Mouse (Mus musculus): ENCODE measurements around the gene Wipf2. TPM values are rescaled to one million over a fixed set of nuclear protein-coding genes. Genes with fewer than 3 reads are reported as not detected.

The Wipf2 gene
- polyA plus RNA-seq, 1 experiment from 2014 or later = 3.8 TPM

GRCm38 (mm10) chr11:98942923-98943641, 79.6 kb downstream of the Wipf2 start:
- Histone ChIP-seq H3K27ac (ENCODE audit: low read depth, low read length) (peak overlapping the region; percentile 100), H3K4me3 (ENCODE audit: low read depth, low read length) (peak overlapping the region; percentile 63; the same call in 1 of the 2 replicates)
- ATAC-seq (replicated peaks; ENCODE audit: insufficient number of reproducible peaks, low FRiP score, low TSS enrichment) = peak; percentile 40

GRCm38 (mm10) chr11:98943741-98944461, 80.5 kb downstream of the Wipf2 start:
- Histone ChIP-seq H3K4me2 (peak overlapping the region; percentile 75), H3K9me3 (replicated peaks; ENCODE audit: control insufficient read depth, low read length) (no peaks in the 10 kb centered on the region), H3K4me1 (ENCODE audit: control insufficient read depth, insufficient read depth, low read length) (peaks cover 90% of the 10 kb centered on the region), H3K27ac (ENCODE audit: low read depth, low read length) (peak overlapping the region; percentile 100), H3K9ac (ENCODE audit: low read depth, low read length) (peak overlapping the region; percentile 40), H3K27me3 (ENCODE audit: control insufficient read depth, insufficient read depth, low read length) (no peaks in the 10 kb centered on the region), H3K36me3 (ENCODE audit: control insufficient read depth, insufficient read depth, low read length) (no peaks in the 10 kb centered on the region), H3K4me3 (ENCODE audit: low read depth, low read length) (no peak overlapping the region)
- 28% methylated on average over 14 of the region's 14 CpGs for WGBS (ENCODE audit: insufficient replicate concordance)
- no peak for ATAC-seq (replicated peaks; ENCODE audit: insufficient number of reproducible peaks, low FRiP score, low TSS enrichment)

More at GRCm38 (mm10) chr11:98942923-98943641, 79.6 kb downstream of the Wipf2 start:
- no peaks in the 10 kb centered on the region for H3K9me3 ChIP-seq (replicated peaks; ENCODE audit: control insufficient read depth, low read length)
- peaks cover 93% of the 10 kb centered on the region for H3K4me1 ChIP-seq (ENCODE audit: control insufficient read depth, insufficient read depth, low read length)
- peak overlapping the region; percentile 40; the same call in 1 of the 2 replicates for H3K9ac ChIP-seq (ENCODE audit: low read depth, low read length)
- H3K36me3 ChIP-seq (ENCODE audit: control insufficient read depth, insufficient read depth, low read length) = no peaks in the 10 kb centered on the region
- WGBS (ENCODE audit: insufficient replicate concordance) = 65% methylated on average over 8 of the region's 8 CpGs
- H3K4me2 ChIP-seq = peak overlapping the region; percentile 75
- H3K27me3 ChIP-seq (ENCODE audit: control insufficient read depth, insufficient read depth, low read length) = no peaks in the 10 kb centered on the region

DNA sequence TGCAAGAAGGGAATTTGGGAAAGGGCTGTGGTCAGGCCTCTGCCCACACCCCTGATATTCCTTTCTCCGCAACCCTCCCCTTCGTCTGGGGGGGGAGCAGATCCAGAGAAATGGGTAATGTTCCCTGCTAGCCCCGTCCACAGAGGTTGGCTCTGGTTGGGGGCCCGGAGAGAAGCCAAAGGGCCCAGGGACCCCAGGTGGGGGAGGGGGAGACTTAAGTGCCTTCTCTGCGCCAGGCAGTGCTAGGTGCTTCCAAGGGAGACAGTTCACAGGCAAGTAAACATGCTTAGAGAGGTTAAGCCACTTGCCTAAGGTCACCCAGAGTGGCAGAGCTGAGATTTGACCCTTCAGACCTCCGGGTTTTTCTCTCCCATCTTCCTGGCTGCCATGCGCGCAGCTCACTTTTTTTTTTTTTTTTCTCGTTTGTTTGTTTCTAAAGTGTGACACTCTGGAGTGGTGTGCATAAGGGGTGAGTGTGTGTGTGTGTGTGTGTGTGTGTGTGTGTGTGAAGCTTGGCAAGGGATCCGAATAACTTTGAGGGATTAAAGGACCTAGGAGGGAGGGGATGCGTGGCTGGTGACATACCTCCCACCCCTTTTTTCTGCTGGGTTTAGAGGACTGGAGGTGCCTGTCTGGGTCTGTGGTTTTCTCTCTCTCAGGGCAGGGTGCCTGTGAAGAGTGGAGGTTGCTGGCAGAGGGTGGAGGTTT, 81.6 kb downstream of the Wipf2 start:
- Histone ChIP-seq H3K9me3 (replicated peaks; ENCODE audit: control insufficient read depth, low read length) (no peaks in the 10 kb centered on the region), H3K4me3 (ENCODE audit: low read depth, low read length) (no peak overlapping the region), H3K9ac (ENCODE audit: low read depth, low read length) (peak overlapping the region; percentile 2; the same call in 1 of the 2 replicates), H3K36me3 (ENCODE audit: control insufficient read depth, insufficient read depth, low read length) (no peaks in the 10 kb centered on the region), H3K4me2 (peak overlapping the region; percentile 0; the same call in 1 of the 2 replicates), H3K4me1 (ENCODE audit: control insufficient read depth, insufficient read depth, low read length) (peaks cover 89% of the 10 kb centered on the region), H3K27me3 (ENCODE audit: control insufficient read depth, insufficient read depth, low read length) (no peaks in the 10 kb centered on the region), H3K27ac (ENCODE audit: low read depth, low read length) (peak overlapping the region; percentile 17)
- ATAC-seq (replicated peaks; ENCODE audit: insufficient number of reproducible peaks, low FRiP score, low TSS enrichment) = no peak
- 34% methylated on average over 11 of the region's 11 CpGs for WGBS (ENCODE audit: insufficient replicate concordance)

DNA sequence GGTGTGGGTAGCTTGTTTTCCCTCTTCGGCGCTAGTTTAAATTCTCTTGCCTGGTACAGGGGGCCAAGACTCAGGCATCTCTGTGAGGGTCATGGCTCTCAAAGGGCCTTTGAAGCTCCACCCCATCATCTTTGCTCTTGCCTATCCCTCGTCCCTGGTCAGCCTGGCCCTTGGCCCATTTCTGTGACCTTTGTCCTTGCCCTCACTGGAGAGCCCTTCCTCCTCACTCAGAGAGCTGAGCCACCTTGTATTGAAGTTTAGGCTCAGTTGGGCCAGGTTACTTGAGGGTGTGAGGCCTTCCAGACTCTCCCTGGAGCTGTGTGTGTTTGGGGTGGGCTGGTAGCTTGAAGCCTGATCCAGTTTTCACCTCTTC, 82.2 kb downstream of the Wipf2 start:
- H3K4me3 ChIP-seq (ENCODE audit: low read depth, low read length) = no peak overlapping the region
- no peak overlapping the region for H3K9ac ChIP-seq (ENCODE audit: low read depth, low read length)
- no peak overlapping the region for H3K27ac ChIP-seq (ENCODE audit: low read depth, low read length)
- no peak overlapping the region for H3K4me2 ChIP-seq
- peaks cover 88% of the 10 kb centered on the region for H3K4me1 ChIP-seq (ENCODE audit: control insufficient read depth, insufficient read depth, low read length)
- no peaks in the 10 kb centered on the region for H3K27me3 ChIP-seq (ENCODE audit: control insufficient read depth, insufficient read depth, low read length)
- WGBS (ENCODE audit: insufficient replicate concordance) = 57% methylated on average over 3 of the region's 3 CpGs
- no peak for ATAC-seq (replicated peaks; ENCODE audit: insufficient number of reproducible peaks, low FRiP score, low TSS enrichment)
- no peaks in the 10 kb centered on the region for H3K9me3 ChIP-seq (replicated peaks; ENCODE audit: control insufficient read depth, low read length)
- no peaks in the 10 kb centered on the region for H3K36me3 ChIP-seq (ENCODE audit: control insufficient read depth, insufficient read depth, low read length)

DNA sequence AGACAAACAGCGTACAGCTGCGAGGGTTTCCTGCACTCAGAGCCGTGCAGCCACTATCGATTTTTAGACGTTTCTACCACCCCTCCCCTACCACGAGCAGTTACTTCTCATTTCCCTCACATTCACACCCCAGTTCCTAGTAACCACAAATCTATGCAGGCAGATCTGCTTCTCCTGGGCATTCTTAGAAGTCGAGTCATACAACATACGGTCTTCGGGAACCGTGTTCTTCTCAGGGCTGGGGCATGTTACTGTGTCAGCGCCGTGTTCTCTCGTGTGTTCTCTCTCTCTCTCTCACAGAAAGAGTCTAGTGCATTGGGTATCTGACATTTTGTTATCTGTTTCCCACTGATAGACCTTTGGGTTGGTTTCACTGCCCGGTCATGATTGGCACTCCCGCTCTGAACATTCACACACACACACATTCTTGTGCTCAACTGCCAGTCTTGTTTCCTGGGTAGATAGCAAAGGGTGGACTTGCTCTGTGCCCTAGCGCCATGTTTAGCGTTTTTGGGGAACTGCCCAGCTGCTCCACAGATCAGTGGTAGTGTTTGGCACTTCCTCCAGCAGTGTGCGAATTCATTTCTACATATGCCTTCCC, 84.6 kb downstream of the Wipf2 start:
- no peaks in the 10 kb centered on the region for H3K9me3 ChIP-seq (replicated peaks; ENCODE audit: control insufficient read depth, low read length)
- H3K4me1 ChIP-seq (ENCODE audit: control insufficient read depth, insufficient read depth, low read length) = peaks cover 80% of the 10 kb centered on the region
- H3K27ac ChIP-seq (ENCODE audit: low read depth, low read length) = 0 out of 2 replicates have a peak overlapping the region, but pooled peaks have one; percentile 16
- no peak overlapping the region for H3K4me2 ChIP-seq
- no peak overlapping the region for H3K4me3 ChIP-seq (ENCODE audit: low read depth, low read length)
- H3K9ac ChIP-seq (ENCODE audit: low read depth, low read length) = no peak overlapping the region
- ATAC-seq (replicated peaks; ENCODE audit: insufficient number of reproducible peaks, low FRiP score, low TSS enrichment) = no peak
- H3K36me3 ChIP-seq (ENCODE audit: control insufficient read depth, insufficient read depth, low read length) = peaks cover 4% of the 10 kb centered on the region; the same call in 1 of the 2 replicates
- H3K27me3 ChIP-seq (ENCODE audit: control insufficient read depth, insufficient read depth, low read length) = no peaks in the 10 kb centered on the region
- 61% methylated on average over 18 of the region's 18 CpGs for WGBS (ENCODE audit: insufficient replicate concordance)

- Histone ChIP-seq H3K9me3 (replicated peaks; ENCODE audit: control insufficient read depth, low read length) (no peaks in the 10 kb centered on the region), H3K4me1 (ENCODE audit: control insufficient read depth, insufficient read depth, low read length) (peaks cover 79% of the 10 kb centered on the region), H3K4me3 (ENCODE audit: low read depth, low read length) (no peak overlapping the region), H3K4me2 (no peak overlapping the region), H3K9ac (ENCODE audit: low read depth, low read length) (no peak overlapping the region), H3K27me3 (ENCODE audit: control insufficient read depth, insufficient read depth, low read length) (no peaks in the 10 kb centered on the region), H3K36me3 (ENCODE audit: control insufficient read depth, insufficient read depth, low read length) (peaks cover 4% of the 10 kb centered on the region; the same call in 1 of the 2 replicates), H3K27ac (ENCODE audit: low read depth, low read length) (0 out of 2 replicates have a peak overlapping the region, but pooled peaks have one; percentile 22)
- no peak for ATAC-seq (replicated peaks; ENCODE audit: insufficient number of reproducible peaks, low FRiP score, low TSS enrichment)
- 65% methylated on average over 12 of the region's 12 CpGs for WGBS (ENCODE audit: insufficient replicate concordance)
These were observed 86.0 kb downstream of the Wipf2 start for GRCm38 (mm10) chr11:98949242-98949957.

DNA sequence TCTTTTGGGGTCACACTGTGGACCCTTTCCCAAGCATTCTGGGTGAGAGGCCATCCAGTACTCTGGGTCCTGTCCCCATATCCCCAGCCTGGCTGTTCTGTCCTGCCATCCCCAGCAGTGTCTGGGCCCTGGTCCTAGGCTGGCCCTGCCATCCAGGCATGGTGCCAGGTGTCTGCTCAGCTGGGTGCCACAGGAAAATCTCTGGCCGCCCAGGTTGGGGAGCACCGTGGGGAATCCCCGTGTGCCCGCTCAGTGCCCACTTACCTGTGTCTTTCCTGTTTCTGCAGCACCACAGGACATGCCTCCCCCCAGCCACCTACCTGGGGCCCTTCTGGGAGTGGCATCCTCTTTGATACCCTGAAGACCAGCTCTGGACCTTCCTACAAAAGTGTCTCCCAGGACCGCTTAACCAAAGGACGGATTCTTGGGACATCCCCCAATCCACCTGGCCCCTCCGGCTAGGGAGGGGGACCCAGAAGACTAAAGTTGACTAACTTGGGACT, 86.6 kb downstream of the Wipf2 start:
- Histone ChIP-seq H3K27ac (ENCODE audit: low read depth, low read length) (no peak overlapping the region), H3K4me3 (ENCODE audit: low read depth, low read length) (no peak overlapping the region), H3K36me3 (ENCODE audit: control insufficient read depth, insufficient read depth, low read length) (peaks cover 4% of the 10 kb centered on the region; the same call in 1 of the 2 replicates), H3K27me3 (ENCODE audit: control insufficient read depth, insufficient read depth, low read length) (no peaks in the 10 kb centered on the region), H3K4me2 (no peak overlapping the region), H3K4me1 (ENCODE audit: control insufficient read depth, insufficient read depth, low read length) (peaks cover 79% of the 10 kb centered on the region), H3K9me3 (replicated peaks; ENCODE audit: control insufficient read depth, low read length) (no peaks in the 10 kb centered on the region), H3K9ac (ENCODE audit: low read depth, low read length) (no peak overlapping the region)
- ATAC-seq (replicated peaks; ENCODE audit: insufficient number of reproducible peaks, low FRiP score, low TSS enrichment) = no peak
- WGBS (ENCODE audit: insufficient replicate concordance) = 76% methylated on average over 7 of the region's 7 CpGs

All from heart, embryonic 11.5 days (tissue).